Mouse (Mus musculus) cerebellum, adult 2 months (tissue): ENCODE data around the gene Tsen15. TPM values are rescaled to one million over a fixed set of nuclear protein-coding genes. Genes with fewer than 3 reads are reported as not detected.
A peak's percentile ranks its signal among the peaks of the same experiment; 100 is the strongest.

Experiments
- DNase-seq, 2 experiments: peaks; one replicate each; pipeline ENCODE4 v3.0.0; 2021
- H3K27ac ChIP-seq: fragments of 200-500 bp; 2 replicates; pipeline ENCODE4 v1.5.1; 2012; ENCODE audit warnings: low read length, control low read depth, inconsistent platforms; ENCODE audit not compliant: insufficient read depth
- H3K27me3 ChIP-seq: fragments of 200-500 bp; 2 replicates; pipeline ENCODE4 v1.6.1; 2012; ENCODE audit warnings: inconsistent platforms, mild to moderate bottlenecking, low read length, moderate library complexity; ENCODE audit not compliant: control insufficient read depth, insufficient read depth
- H3K4me1 ChIP-seq: fragments of 200-500 bp; 2 replicates; pipeline ENCODE4 v1.6.1; 2011; ENCODE audit warnings: low read length; ENCODE audit not compliant: control insufficient read depth, insufficient read depth
- H3K4me3 ChIP-seq: fragments of 200-500 bp; replicated peaks from 2 replicates; pipeline ENCODE3; 2011; ENCODE audit warnings: mild to moderate bottlenecking, low read depth, low read length, control low read depth; ENCODE audit not compliant: insufficient read depth
- CTCF ChIP-seq: fragments of 200-500 bp; IDR thresholded peaks from 2 replicates; pipeline ENCODE4 v1.5.1; 2011; ENCODE audit warnings: low read depth, mild to moderate bottlenecking, control low read depth, low read length, moderate library complexity, borderline replicate concordance; ENCODE audit not compliant: insufficient read depth
- POLR2A ChIP-seq: fragments of 200-500 bp; IDR thresholded peaks from 2 replicates; pipeline ENCODE4 v1.6.1; 2011; ENCODE audit warnings: low read length, control low read depth, borderline replicate concordance; ENCODE audit not compliant: insufficient read depth
- WGBS: fragments of 180-500 bp; shearing (Covaris S2); methylation state at CpG from one replicate; pipeline ENCODE4 v1.1.7; 2018; 5-methylcytosine and 5-hydroxymethylcytosine counted together
- polyA plus RNA-seq: library from polyadenylated mRNA; depleted of rRNA; stranded (reverse); fragments of >200 nt; gene quantifications from 2 replicates; pipeline ENCODE4 v1.2.3, GENCODE M21; 2012

Gene Tsen15
- polyA plus RNA-seq, 1 experiment: 47.6 TPM

GRCm38 (mm10) chr1:152416306-152416904 is 29.9 kb upstream of the Tsen15 start:
- Histone ChIP-seq H3K4me3 (no peak overlapping the region), H3K27ac (no peak overlapping the region), H3K4me1 (no peaks in the 10 kb centered on the region), H3K27me3 (no peaks in the 10 kb centered on the region; the same call in 1 of the 2 replicates)
- 90% methylated on average over 13 of the region's 13 CpGs for WGBS
- no peak for DNase-seq
- TF ChIP-seq POLR2A (no peak), CTCF (no peak)

- TF ChIP-seq CTCF (no peak), POLR2A (no peak)
- no peaks in the 10 kb centered on the region; the same call in 1 of the 2 replicates for H3K27me3 ChIP-seq
- H3K4me3 ChIP-seq: no peak overlapping the region
- DNase-seq: peak in 1 of 2 experiments; percentile 5
- H3K4me1 ChIP-seq: peaks cover 4% of the 10 kb centered on the region; the same call in 1 of the 2 replicates
- no peak overlapping the region for H3K27ac ChIP-seq
- WGBS: 27% methylated on average over 10 of the region's 10 CpGs
Measured at GRCm38 (mm10) chr1:152414451-152414850, 28.0 kb upstream of the Tsen15 start.

GRCm38 (mm10) chr1:152413961-152414360 is 27.5 kb upstream of the Tsen15 start:
- peaks cover 4% of the 10 kb centered on the region; the same call in 1 of the 2 replicates for H3K4me1 ChIP-seq
- TF ChIP-seq CTCF (no peak), POLR2A (no peak)
- H3K4me3 ChIP-seq: no peak overlapping the region
- no peak for DNase-seq
- no peaks in the 10 kb centered on the region; the same call in 1 of the 2 replicates for H3K27me3 ChIP-seq
- no peak overlapping the region for H3K27ac ChIP-seq
- WGBS: 53% methylated on average over 1 of the region's 1 CpGs

- no peak overlapping the region for H3K27ac ChIP-seq
- 94% methylated on average over 2 of the region's 2 CpGs for WGBS
- H3K4me3 ChIP-seq: no peak overlapping the region
- no peaks in the 10 kb centered on the region; the same call in 1 of the 2 replicates for H3K27me3 ChIP-seq
- no peak for DNase-seq
- peaks cover 4% of the 10 kb centered on the region; the same call in 1 of the 2 replicates for H3K4me1 ChIP-seq
- no peak for TF ChIP-seq POLR2A
- no peak for TF ChIP-seq CTCF
Measured at GRCm38 (mm10) chr1:152413116-152413515, 26.6 kb upstream of the Tsen15 start.

- peaks cover 4% of the 10 kb centered on the region; the same call in 1 of the 2 replicates for H3K4me1 ChIP-seq
- peak; percentile 70 to 90 for DNase-seq
- no peaks in the 10 kb centered on the region; the same call in 1 of the 2 replicates for H3K27me3 ChIP-seq
- no peak for TF ChIP-seq CTCF
- no peak for TF ChIP-seq POLR2A
- WGBS: 2% methylated on average over 3 of the region's 3 CpGs
- no peak overlapping the region for H3K4me3 ChIP-seq
- no peak overlapping the region for H3K27ac ChIP-seq
Measured at GRCm38 (mm10) chr1:152410657-152411056, 24.2 kb upstream of the Tsen15 start.

- no peak for TF ChIP-seq CTCF
- TF ChIP-seq POLR2A: no peak
- Histone ChIP-seq H3K4me3 (no peak overlapping the region), H3K4me1 (peaks cover 4% of the 10 kb centered on the region; the same call in 1 of the 2 replicates), H3K27me3 (no peaks in the 10 kb centered on the region; the same call in 1 of the 2 replicates), H3K27ac (no peak overlapping the region)
- no peak for DNase-seq
- 47% methylated on average over 4 of the region's 4 CpGs for WGBS
Measured at GRCm38 (mm10) chr1:152409356-152409755, 22.9 kb upstream of the Tsen15 start.

- WGBS: 12% methylated on average over 22 of the region's 22 CpGs
- no peak overlapping the region for H3K4me3 ChIP-seq
- no peaks in the 10 kb centered on the region; the same call in 1 of the 2 replicates for H3K27me3 ChIP-seq
- TF ChIP-seq CTCF (no peak), POLR2A (no peak)
- H3K27ac ChIP-seq: no peak overlapping the region
- peak in 1 of 2 experiments; percentile 20 for DNase-seq
- H3K4me1 ChIP-seq: peaks cover 4% of the 10 kb centered on the region; the same call in 1 of the 2 replicates
Measured at GRCm38 (mm10) chr1:152407021-152407946, 20.8 kb upstream of the Tsen15 start.
